Mouse (Mus musculus) heart, postnatal 0 days (tissue): ENCODE data around the gene Pgm3.

ENCODE experiments used
- CTCF ChIP-seq: IDR thresholded peaks from 2 replicates; pipeline ENCODE4 v1.5.1; 2016; ENCODE audit warnings: antibody characterized with exemption, control low read depth, low read depth
- EP300 ChIP-seq: IDR thresholded peaks from 2 replicates; pipeline ENCODE4 v1.6.1; 2016; ENCODE audit warnings: antibody characterized with exemption, low read depth

DNA sequence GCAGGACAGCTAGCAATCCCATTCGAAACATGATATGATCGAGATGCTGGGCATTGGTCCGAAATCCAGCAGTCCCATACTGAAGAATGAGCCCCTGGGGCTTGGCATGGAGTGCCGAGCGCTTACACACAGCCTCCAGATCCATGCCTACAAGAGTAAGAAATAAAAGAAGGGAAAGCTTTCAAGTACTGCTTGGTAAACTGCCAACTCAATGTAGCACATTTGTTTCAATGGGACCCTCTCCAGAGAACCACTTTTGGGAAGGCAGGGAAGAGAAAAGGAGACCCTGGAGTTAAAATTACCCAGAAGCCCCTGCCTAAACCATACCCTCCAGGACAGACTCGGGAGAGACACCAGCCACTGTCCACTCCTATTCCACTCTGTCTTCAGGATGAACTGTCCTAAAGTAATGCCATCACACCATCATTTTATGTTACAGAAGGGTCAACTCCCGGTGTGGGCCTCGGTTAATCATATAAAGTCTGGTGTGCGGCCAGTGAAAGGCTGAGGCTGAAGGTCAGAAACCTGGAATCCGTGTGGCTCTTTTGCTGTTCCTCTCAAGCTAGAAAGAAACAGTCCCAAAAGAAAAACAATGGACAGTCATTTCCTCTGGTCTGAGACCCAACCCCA is 1.3 kb downstream of the Pgm3 start:
- no peak for TF ChIP-seq CTCF
- TF ChIP-seq EP300, result no peak
